Mouse (Mus musculus) retina, embryonic 14.5 days (tissue): ENCODE measurements around the gene Edem1.

Experiments
- DNase-seq: peaks from one replicate; pipeline ENCODE4 v3.0.0-alpha.2; 2015; ENCODE audit warnings: low spot score

Edem1 gene

GRCm38 (mm10) chr6:108828234-108828868 lies at the start of gene Edem1:
Gene Edem1 (plus strand): TSS chr6:108828641.
- DNase-seq = peak; percentile 97

DNA sequence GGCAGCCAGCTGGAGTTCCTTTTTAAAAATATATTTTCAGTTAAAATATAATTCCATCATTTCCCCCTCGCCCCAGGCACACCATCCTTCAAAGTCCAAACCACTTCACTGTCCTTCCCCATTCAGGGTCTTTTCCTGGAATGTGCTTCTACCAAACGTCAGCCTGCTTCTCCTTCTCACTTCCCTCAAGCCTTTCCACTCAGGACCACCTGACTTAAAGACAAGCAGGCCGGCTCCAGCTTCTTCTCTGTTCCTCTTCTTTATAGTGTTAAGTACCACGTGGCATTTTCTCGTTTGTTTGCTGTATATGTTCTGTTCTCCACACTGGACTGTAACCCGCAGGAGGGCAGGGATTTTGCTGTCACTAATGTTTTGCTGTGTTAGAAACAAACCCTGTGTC lies 46.6 kb upstream of the Edem1 start:
- DNase-seq = no peak

DNA sequence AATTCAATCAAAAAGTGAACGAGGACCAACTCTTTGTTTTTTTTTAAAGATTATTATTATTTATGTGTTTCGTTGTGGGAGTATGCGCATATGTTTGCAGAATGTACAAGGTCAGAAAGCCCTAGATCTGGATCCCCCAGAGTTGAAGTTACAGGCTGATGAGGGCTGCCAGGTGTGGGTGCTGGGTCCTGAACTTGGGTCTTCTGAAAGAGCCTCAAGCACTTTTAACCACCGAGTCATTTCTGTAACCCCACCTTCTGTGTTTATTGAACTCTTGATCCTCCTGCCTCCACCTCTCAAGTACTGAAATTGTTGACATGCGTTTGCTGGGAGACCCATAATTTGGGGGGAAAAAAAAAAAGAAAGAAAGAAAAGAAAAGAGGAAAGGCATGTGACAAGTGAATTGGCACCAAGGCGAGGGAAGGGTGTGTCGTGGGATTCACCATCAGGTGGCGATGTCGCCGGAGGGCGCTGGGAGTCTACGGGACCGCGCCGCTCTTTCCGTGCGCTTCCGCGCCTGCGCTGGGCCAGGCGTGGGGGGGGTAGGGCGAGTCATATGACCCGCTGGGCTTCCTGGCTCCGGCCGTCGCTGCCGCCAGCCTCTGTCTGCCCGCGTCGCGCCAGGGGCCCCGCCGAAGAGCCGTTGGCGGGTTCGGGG lies 45.8 kb upstream of the Edem1 start, which contains the start of gene Arl8b:
Gene Arl8b, plus strand, starts transcription at position 574 of the 658 bp plus-strand sequence.
- DNase-seq = peak; percentile 99

DNA sequence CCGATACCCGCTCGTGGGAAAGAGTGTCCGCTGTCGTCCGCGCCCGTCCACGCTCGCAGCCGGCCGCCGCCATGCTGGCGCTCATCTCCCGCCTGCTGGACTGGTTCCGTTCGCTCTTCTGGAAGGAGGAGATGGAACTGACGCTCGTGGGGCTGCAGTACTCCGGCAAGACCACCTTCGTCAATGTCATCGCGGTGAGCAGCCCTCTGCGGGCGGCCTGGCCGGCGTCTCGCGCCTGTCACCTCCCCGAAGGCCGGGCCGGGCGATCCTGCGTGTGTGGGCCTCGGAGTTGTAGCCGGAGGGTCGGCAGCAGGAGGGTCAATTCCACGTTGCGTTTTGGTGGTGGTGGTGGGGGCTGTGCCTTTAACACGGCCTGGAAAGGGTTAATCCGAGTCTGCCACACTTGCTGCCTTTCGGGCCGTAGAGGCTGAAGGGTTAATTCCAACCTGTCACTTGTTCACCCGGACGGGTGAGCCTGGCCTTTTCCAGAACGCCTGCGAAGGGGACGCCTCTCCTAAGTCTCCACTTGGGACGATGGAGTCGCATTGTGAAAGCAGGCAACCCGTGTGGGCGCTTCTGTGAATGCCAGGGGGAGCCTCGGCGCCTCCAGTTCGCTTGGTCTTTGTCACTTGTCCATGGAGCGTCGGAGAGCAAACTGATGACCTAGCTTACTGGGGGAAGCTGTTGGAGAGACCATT lies 45.1 kb upstream of the Edem1 start:
- DNase-seq = peak; percentile 67

GRCm38 (mm10) chr6:108784056-108784455 lies 44.4 kb upstream of the Edem1 start:
- DNase-seq = peak; percentile 9

GRCm38 (mm10) chr6:108784796-108785195 lies 43.6 kb upstream of the Edem1 start:
- peak; percentile 9 for DNase-seq

GRCm38 (mm10) chr6:108785551-108785950 lies 42.9 kb upstream of the Edem1 start:
- no peak for DNase-seq

DNA sequence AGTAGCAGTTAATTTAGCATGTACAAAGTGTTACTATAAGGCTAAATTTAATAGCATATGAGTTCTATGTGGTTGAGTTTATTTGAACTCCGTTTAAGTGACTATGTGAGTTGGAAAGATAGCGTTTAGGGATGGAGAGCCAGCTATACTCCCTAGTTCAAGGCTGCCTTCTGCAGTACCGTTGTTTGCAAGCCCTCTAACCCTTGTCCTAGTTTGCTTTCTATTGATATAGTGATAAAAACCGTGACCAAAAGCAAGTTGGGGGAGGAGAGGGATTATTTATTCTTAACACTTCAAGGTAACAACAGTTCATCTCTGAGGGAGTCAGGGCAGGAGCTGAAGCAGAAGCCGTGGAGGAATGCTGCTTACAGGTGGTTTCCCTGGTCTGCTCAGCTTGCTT lies 36.9 kb upstream of the Edem1 start:
- no peak for DNase-seq

GRCm38 (mm10) chr6:108795912-108796311 lies 32.5 kb upstream of the Edem1 start:
- DNase-seq = no peak

DNA sequence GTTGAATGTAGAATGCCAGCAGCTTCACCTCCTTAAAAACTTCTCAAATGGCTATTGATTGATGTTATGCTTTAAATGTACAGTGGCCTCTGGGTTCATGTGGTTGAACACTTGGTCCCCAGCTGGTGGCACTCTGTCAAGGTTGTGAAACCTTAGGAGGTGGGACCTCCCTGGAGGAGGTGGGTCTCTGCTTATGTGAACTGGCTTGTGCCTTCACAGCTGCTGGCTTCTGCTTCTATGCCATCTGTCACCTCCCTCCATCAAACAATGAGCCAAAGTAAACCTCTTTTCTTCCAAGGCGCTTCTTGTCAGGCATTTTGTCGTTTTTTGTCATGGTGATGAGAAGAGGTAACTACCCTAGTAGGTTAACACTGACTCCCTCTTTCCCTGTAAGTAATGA lies 31.7 kb upstream of the Edem1 start:
- DNase-seq = peak; percentile 28

DNA sequence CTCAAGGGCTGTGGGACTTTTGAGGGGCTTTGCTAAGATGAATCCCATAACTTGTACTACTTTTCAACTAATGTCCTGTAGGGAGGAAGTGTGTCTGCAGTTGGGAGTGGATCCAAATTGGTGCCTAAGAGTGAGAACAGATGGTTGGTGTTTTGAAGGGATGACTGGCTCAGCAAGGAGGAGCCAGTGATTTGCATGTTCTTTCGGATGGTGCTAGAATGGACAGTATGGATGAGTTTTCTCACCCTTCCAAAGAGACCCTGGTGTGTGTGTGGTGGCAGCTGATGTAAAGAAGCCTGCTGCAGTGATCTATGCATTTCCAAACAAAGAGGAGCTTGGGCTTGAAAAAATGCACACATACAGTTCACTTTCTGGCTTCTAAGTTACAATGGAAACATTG lies 23.2 kb upstream of the Edem1 start:
- no peak for DNase-seq

DNA sequence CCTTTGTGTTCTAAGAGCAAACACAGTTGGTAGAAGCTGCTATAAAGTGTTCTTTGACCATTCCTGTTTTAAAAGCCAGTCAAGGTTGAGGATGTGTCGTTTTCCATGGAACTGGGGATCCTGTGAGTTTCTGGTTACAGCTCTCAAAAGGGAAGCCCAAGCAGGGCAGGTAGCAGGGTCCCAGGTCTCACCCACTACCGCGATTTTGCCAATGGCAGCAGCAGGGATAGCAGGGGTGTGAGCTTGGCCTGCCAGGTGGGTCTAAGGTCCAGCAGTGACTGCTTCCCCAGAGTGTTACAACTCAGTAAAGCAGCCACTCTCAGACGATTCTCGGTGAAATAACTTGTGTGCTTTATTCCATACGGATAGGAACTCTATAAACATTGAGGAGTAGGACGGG lies 22.6 kb upstream of the Edem1 start:
- no peak for DNase-seq

GRCm38 (mm10) chr6:108807446-108807845 lies 21.0 kb upstream of the Edem1 start:
- DNase-seq = no peak

GRCm38 (mm10) chr6:108808786-108809185 lies 19.7 kb upstream of the Edem1 start:
- DNase-seq = no peak

DNA sequence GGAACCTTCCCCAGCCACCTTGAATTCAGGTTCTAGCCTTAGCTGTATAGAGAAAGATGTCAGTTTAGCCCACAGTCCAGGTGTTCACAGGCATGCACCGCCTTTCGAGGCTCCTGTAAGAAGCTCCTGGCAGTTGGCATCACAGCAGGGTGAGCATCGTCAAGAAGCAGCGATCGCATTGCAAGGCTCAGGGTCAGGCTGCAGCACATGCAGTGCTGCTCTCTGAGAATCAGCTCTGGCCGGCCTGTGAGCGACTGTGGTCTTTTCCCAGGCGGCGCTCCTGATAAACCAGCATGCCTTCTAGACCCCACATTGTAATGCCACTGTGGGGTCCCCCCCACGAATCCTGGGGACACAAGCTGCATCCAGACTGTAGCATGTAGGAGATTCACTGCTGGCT lies 18.2 kb upstream of the Edem1 start:
- no peak for DNase-seq

DNA sequence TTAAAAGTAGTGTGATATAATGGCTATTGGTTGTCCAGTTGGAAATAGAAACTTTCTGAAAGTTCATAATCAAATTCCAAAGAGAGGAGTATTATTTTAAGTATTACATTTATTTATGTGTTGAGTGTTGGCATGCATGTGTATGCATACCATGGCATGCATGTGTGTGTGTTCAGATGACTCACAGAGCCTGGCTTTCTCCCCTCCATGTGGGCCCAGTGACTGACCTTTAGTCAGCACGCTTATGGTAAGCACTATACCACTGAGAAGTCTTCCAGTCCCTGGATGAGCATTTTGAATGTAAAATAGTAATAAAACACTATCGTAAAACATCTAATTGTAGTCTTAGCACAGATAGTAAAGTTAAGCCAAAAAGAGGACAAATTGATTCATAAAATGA lies 16.3 kb upstream of the Edem1 start:
- no peak for DNase-seq

GRCm38 (mm10) chr6:108817510-108817909 lies 10.9 kb upstream of the Edem1 start:
- DNase-seq = no peak

DNA sequence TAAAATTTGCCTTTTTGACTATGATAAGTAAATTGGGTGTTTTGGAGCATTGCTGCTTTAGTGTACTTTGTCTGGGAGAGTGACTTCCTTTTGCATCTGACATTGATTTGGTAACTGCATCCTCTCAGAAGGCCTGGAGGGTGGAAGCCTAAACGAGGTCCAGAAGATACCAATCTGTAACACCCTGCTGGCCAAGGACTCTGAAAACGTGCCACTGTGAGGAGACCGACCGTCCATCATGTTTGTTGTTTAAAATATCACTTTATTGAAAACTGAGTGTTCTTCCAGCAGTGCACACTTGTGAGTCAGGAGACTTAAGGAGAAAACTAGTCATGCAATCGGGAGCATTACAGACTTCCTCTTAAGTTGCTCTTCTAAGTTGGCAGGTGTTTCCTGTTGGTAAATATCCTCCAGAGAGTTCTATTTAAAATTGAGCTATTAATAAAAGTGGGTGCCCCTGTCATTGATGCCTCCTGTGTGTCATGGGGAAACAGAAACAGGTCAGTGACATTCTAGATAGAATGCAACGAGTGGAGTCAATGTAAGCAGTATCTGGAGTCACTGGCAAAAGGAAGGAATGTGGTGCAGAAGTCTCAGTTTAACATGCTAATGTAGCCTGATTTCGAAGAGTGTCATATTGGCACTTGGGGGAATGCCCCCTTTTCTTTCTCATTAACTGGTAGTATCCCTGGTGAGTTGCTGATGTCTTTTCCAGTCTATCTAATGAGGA lies 3.5 kb upstream of the Edem1 start:
- no peak for DNase-seq

GRCm38 (mm10) chr6:108826070-108826469 lies 2.4 kb upstream of the Edem1 start:
- DNase-seq = no peak

DNA sequence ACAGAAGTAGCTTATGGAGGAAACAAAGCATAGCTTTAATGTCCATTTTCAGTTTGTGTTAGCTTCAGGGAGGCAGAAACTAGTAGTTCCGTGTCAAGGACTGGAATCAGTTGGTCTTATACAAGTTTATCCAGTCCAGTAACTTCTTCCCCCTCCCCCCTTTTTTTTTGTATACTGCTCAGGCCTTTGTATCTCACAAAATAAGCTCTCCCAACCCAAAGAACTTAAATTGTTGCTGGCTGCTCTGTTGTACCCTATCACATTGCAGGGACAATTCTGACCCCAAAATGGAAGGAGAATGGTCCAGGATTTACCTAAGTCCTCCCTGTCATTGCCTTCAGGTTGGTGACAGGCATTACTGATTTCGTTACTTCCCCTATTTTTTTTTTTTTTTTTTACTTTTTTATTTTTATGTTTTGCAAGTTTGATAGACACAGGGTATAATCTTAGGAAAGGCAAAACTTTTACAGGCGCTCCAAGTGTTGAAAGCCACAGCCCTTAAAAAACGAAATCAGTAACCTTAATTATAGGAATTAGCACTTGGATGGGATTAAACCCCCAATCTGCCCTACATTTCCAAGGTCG lies 1.0 kb upstream of the Edem1 start:
- DNase-seq = no peak

GRCm38 (mm10) chr6:108828872-108829271 lies 431 bp downstream of the Edem1 start:
- DNase-seq = peak; percentile 43
